Mouse (Mus musculus) kidney, adult 2 months (tissue): ENCODE data around the gene Crybb2.

Experiments
- CTCF ChIP-seq: fragments of 200-500 bp; conservative IDR thresholded peaks from 2 replicates; pipeline ENCODE4 v1.5.1; 2011; ENCODE audit warnings: low read depth, mild to moderate bottlenecking, control low read depth, low read length, moderate library complexity, mixed read lengths; ENCODE audit not compliant: insufficient read depth, insufficient read length
- POLR2A ChIP-seq: fragments of 200-500 bp; IDR thresholded peaks from one replicate; pipeline ENCODE4 v1.6.1; 2011; ENCODE audit warnings: low read depth, low read length, control low read depth

- TF ChIP-seq CTCF (no peak), POLR2A (no peak)
Measured at GRCm38 (mm10) chr5:113113120-113113519, 43.2 kb upstream of the Crybb2 start.
